Mouse (Mus musculus): ENCODE data around the gene Pom121l2.

DNA sequence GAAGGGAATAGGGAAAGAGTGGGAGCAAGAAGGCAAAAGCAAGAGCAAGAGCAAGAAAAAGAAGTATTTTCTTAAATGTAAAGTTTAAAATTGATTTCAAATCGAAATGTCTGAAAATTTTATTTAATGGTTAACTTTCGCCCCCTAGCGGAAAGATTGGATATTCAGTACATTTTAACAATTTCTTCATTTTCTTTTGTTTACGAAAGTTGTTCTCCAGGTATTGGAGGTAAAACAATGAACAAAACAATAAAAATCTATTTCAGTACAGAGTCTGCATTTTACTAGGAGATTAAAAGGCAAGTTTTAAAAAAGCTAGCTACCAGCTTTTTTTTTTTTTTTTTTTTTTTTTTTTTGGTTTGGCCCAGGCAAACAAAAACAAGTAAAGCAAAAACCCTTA is 49.5 kb downstream of the Pom121l2 start:
- TF ChIP-seq CTCF (IDR thresholded peaks at IDR 0.05; ENCODE audit: control insufficient read depth, insufficient read depth, insufficient read length) (no peak), MYOD1 (IDR thresholded peaks at IDR 0.05; ENCODE audit: control insufficient read depth, insufficient read length, low read depth) (no peak)
